Mouse (Mus musculus): Measurements from ENCODE around the gene Selenos. TPM values are rescaled to one million over a fixed set of nuclear protein-coding genes. Genes with fewer than 3 reads are reported as not detected.
A peak's percentile ranks its signal among the peaks of the same experiment; 100 is the strongest.

Selenos gene
- polyA plus RNA-seq, 1 experiment, result 163 TPM

- no peaks in the 10 kb centered on the region for H3K27me3 ChIP-seq (ENCODE audit: control insufficient read depth, insufficient read depth, low read length)
- H3K27ac ChIP-seq (ENCODE audit: control insufficient read depth, insufficient read depth, low read depth, low read length), result no peak overlapping the region
- TF ChIP-seq CTCF (IDR thresholded peaks at IDR 0.05; ENCODE audit: control insufficient read depth, insufficient read depth, insufficient replicate concordance, low read depth, low read length) (no peak), POLR2A (IDR thresholded peaks at IDR 0.05; ENCODE audit: control insufficient read depth, low read depth, low read length) (no peak)
- no peak overlapping the region for H3K4me3 ChIP-seq (ENCODE audit: control insufficient read depth, low read depth, low read length)
- peaks cover 12% of the 10 kb centered on the region for H3K36me3 ChIP-seq (ENCODE audit: control insufficient read depth, insufficient read depth, low read length)
- no peaks in the 10 kb centered on the region for H3K4me1 ChIP-seq (ENCODE audit: control insufficient read depth, insufficient read depth, low read length)
Measured at GRCm38 (mm10) chr7:66088077-66088476, 8.6 kb downstream of the Selenos start.

DNA sequence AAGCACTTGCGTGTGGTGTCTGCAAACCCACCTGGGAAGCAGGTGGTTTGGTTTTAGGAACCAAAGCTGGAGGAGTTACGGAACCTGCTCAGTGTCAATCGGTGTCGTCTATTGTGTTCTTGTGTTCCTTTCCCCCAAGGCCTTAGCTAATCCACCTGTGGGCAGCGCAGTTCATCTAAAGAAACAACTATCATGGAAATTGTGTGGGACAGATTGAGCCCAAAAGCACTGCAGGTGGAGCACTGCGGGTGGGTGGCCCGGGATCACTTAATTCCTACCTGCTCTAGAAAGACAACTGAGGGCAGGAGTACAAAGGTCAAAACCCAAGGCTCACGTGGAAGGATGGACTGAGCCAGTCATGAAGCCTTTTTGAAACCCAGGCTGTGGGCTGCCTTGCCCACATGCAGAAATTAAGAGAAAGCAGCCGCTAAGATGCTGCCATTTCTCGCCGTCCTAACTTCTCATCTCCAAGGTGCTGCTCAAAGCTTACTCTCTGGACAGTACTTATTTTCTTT is 11.3 kb downstream of the Selenos start:
- TF ChIP-seq POLR2A (IDR thresholded peaks at IDR 0.05; ENCODE audit: control insufficient read depth, low read depth, low read length) (no peak), CTCF (IDR thresholded peaks at IDR 0.05; ENCODE audit: control insufficient read depth, insufficient read depth, insufficient replicate concordance, low read depth, low read length) (no peak)
- Histone ChIP-seq H3K4me1 (ENCODE audit: control insufficient read depth, insufficient read depth, low read length) (no peaks in the 10 kb centered on the region), H3K36me3 (ENCODE audit: control insufficient read depth, insufficient read depth, low read length) (peaks cover 5% of the 10 kb centered on the region), H3K27ac (ENCODE audit: control insufficient read depth, insufficient read depth, low read depth, low read length) (no peak overlapping the region), H3K4me3 (ENCODE audit: control insufficient read depth, low read depth, low read length) (no peak overlapping the region), H3K27me3 (ENCODE audit: control insufficient read depth, insufficient read depth, low read length) (no peaks in the 10 kb centered on the region)

GRCm38 (mm10) chr7:66091553-66091952 is 12.1 kb downstream of the Selenos start:
- no peaks in the 10 kb centered on the region for H3K27me3 ChIP-seq (ENCODE audit: control insufficient read depth, insufficient read depth, low read length)
- peaks cover 4% of the 10 kb centered on the region for H3K36me3 ChIP-seq (ENCODE audit: control insufficient read depth, insufficient read depth, low read length)

GRCm38 (mm10) chr7:66092656-66093055 is 13.2 kb downstream of the Selenos start:
- Histone ChIP-seq H3K27ac (ENCODE audit: control insufficient read depth, insufficient read depth, low read depth, low read length) (no peak overlapping the region), H3K36me3 (ENCODE audit: control insufficient read depth, insufficient read depth, low read length) (peaks cover 1% of the 10 kb centered on the region; the same call in 1 of the 2 replicates), H3K4me1 (ENCODE audit: control insufficient read depth, insufficient read depth, low read length) (no peaks in the 10 kb centered on the region), H3K4me3 (ENCODE audit: control insufficient read depth, low read depth, low read length) (no peak overlapping the region), H3K27me3 (ENCODE audit: control insufficient read depth, insufficient read depth, low read length) (no peaks in the 10 kb centered on the region)
- TF ChIP-seq POLR2A (IDR thresholded peaks at IDR 0.05; ENCODE audit: control insufficient read depth, low read depth, low read length), result no peak
- TF ChIP-seq CTCF (IDR thresholded peaks at IDR 0.05; ENCODE audit: control insufficient read depth, insufficient read depth, insufficient replicate concordance, low read depth, low read length), result no peak

More at GRCm38 (mm10) chr7:66091553-66091952, 12.1 kb downstream of the Selenos start:
- H3K4me3 ChIP-seq (ENCODE audit: control insufficient read depth, low read depth, low read length), result no peak overlapping the region
- TF ChIP-seq CTCF (IDR thresholded peaks at IDR 0.05; ENCODE audit: control insufficient read depth, insufficient read depth, insufficient replicate concordance, low read depth, low read length), result no peak
- TF ChIP-seq POLR2A (IDR thresholded peaks at IDR 0.05; ENCODE audit: control insufficient read depth, low read depth, low read length), result no peak
- no peak overlapping the region for H3K27ac ChIP-seq (ENCODE audit: control insufficient read depth, insufficient read depth, low read depth, low read length)
- no peaks in the 10 kb centered on the region for H3K4me1 ChIP-seq (ENCODE audit: control insufficient read depth, insufficient read depth, low read length)

DNA sequence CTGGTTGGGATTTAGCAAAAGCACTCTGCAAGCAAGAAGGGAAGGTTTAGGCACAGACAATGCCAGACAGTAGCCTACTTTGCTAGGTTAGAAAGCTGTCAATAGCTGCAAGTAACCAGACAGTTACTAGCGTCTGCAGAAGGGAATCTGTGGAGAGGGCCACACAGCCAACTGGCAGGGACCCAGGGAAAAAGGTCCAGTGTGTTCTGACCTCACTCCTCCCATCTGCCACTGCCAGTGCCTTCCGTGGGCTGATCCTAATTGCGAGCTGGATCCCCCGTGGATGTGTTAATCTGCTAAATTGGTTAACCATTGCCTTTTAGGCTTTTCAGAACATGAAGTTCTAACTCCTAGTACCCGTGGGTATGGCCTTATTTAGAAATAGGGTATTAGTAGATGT is 14.7 kb downstream of the Selenos start:
- H3K4me3 ChIP-seq (ENCODE audit: control insufficient read depth, low read depth, low read length), result no peak overlapping the region
- no peak for TF ChIP-seq POLR2A (IDR thresholded peaks at IDR 0.05; ENCODE audit: control insufficient read depth, low read depth, low read length)
- no peak for TF ChIP-seq CTCF (IDR thresholded peaks at IDR 0.05; ENCODE audit: control insufficient read depth, insufficient read depth, insufficient replicate concordance, low read depth, low read length)
- no peaks in the 10 kb centered on the region for H3K4me1 ChIP-seq (ENCODE audit: control insufficient read depth, insufficient read depth, low read length)
- no peaks in the 10 kb centered on the region for H3K27me3 ChIP-seq (ENCODE audit: control insufficient read depth, insufficient read depth, low read length)
- no peak overlapping the region for H3K27ac ChIP-seq (ENCODE audit: control insufficient read depth, insufficient read depth, low read depth, low read length)
- H3K36me3 ChIP-seq (ENCODE audit: control insufficient read depth, insufficient read depth, low read length), result peaks cover 1% of the 10 kb centered on the region; the same call in 1 of the 2 replicates

DNA sequence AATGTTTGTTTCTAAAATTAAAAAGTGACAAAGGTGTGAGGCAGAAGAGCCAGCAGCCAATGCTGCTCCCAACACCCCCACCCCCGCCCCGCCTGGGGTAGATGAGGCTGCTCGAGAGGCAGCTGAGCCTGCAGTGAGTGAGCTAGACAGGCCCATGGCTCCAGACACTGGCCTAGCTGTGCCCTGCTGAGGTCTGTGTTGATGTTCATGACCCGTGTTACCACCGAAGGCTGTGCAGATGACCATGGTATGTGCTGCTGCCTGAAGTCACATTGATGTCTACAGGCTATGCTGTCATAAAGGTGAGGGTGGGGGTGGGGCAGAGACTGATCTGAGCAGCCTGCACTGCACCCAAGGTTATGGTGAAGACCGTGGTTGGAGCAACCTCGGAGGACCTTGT is 19.4 kb downstream of the Selenos start:
- Histone ChIP-seq H3K4me3 (ENCODE audit: control insufficient read depth, low read depth, low read length) (peak overlapping the region; percentile 66), H3K27me3 (ENCODE audit: control insufficient read depth, insufficient read depth, low read length) (no peaks in the 10 kb centered on the region), H3K36me3 (ENCODE audit: control insufficient read depth, insufficient read depth, low read length) (no peaks in the 10 kb centered on the region), H3K4me1 (ENCODE audit: control insufficient read depth, insufficient read depth, low read length) (no peaks in the 10 kb centered on the region), H3K27ac (ENCODE audit: control insufficient read depth, insufficient read depth, low read depth, low read length) (peak overlapping the region; percentile 74)
- no peak for TF ChIP-seq CTCF (IDR thresholded peaks at IDR 0.05; ENCODE audit: control insufficient read depth, insufficient read depth, insufficient replicate concordance, low read depth, low read length)
- peak; percentile 76; the same call in 1 of the 2 replicates for TF ChIP-seq POLR2A (IDR thresholded peaks at IDR 0.05; ENCODE audit: control insufficient read depth, low read depth, low read length)

GRCm38 (mm10) chr7:66101866-66102265 is 22.4 kb downstream of the Selenos start:
- TF ChIP-seq POLR2A (IDR thresholded peaks at IDR 0.05; ENCODE audit: control insufficient read depth, low read depth, low read length), result no peak
- no peak for TF ChIP-seq CTCF (IDR thresholded peaks at IDR 0.05; ENCODE audit: control insufficient read depth, insufficient read depth, insufficient replicate concordance, low read depth, low read length)
- Histone ChIP-seq H3K4me3 (ENCODE audit: control insufficient read depth, low read depth, low read length) (no peak overlapping the region), H3K36me3 (ENCODE audit: control insufficient read depth, insufficient read depth, low read length) (no peaks in the 10 kb centered on the region), H3K27ac (ENCODE audit: control insufficient read depth, insufficient read depth, low read depth, low read length) (no peak overlapping the region), H3K27me3 (ENCODE audit: control insufficient read depth, insufficient read depth, low read length) (no peaks in the 10 kb centered on the region), H3K4me1 (ENCODE audit: control insufficient read depth, insufficient read depth, low read length) (no peaks in the 10 kb centered on the region)
